Mouse (Mus musculus) urinary bladder, postnatal 36 days (tissue): ENCODE results near the gene 1700028P14Rik.
"Not testable (repeated sequence)": the region's sequence is repeated elsewhere in the genome, so short reads cannot be mapped to it uniquely, and the experiment has no call there.

Experiments
- DNase-seq, 2 experiments: peaks; one replicate each; pipeline ENCODE4 v3.0.0; 2022; ENCODE audit warnings: low spot score in 2 of 2, mixed read lengths in 1 of 2

1700028P14Rik gene

DNA sequence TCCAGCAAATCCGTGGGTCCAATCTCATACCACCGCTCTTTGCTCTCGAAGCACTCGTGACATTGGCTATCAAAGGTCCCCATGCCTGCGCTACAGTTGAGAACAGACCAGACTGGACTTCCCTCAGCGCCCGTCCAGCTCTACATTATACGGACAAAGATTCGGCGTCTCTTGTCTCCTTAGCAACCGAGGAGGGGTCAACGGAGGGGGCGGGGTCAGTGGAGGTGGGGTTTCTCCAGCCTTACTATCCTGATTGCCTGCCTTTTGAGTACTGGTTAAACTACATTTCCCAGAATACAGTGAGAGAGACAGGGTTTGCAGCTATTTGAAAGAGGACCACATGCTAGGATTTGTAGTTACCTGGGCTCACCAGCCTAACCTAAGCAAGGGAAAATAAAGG lies at the start of gene 1700028P14Rik:
Gene 1700028P14Rik (minus strand): TSS at position 169 of the 400 bp plus-strand sequence.
- peak; percentile 18 to 33 for DNase-seq

DNA sequence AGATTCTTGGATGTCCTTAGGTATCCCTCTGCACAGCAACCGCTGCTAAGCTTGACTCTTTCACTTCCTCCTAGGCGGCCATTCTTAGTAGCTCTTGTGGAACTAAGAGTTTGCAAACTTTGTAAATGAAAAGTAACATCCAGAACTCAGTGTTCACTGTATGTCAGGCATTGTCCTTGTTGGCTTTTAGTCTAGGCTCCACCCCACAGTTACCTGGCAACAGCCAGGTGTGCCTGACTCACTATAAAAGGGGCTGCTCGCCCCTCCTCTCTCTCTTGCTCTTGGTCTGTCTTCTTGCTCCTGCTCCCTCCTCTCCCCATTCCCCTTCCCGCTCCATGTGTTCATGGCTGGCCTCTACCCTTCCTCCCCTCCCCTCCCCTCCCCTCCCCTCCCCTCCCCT lies 46.5 kb upstream of the 1700028P14Rik start:
- DNase-seq, result no peak

DNA sequence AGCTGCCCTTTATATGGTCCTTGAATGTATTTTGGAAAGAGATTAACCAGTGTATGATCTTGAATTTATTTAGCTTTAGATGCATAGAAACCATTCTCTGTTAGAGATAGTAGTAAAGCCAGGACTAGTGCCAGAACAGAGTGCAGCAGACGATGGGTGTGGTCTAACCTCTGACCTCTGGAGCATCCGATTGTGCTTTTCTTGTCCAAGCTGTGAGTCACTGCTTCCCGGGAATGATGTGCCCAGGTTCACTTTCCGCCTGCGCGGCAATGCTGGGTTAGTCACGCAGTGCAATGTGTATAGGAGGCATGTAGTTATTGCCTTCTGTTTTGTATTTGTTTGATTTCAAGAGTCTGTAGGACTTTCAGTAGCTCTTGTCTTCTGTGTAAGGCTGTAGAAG lies 45.8 kb upstream of the 1700028P14Rik start:
- peak; percentile 8 to 19 for DNase-seq

DNA sequence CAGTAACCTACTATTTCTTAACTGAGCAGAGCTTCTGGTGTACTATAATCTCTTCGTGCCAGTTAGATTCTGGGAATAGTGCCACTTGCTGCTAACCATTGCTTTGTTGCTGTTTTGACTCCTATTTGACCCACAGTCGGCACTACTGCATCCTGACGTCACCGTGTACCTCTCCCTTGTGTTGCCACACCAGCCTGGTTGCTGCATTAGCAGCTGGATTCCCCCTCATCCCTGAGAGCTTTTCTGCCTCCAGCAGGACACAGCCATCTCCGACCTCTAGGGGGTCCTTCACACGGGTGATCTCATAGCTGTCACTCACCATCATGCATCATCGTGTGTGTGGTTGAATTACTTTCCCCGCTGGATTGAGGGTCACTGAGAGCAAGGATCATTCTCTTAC lies 45.2 kb upstream of the 1700028P14Rik start:
- DNase-seq, result peak in 1 of 2 experiments; percentile 29

DNA sequence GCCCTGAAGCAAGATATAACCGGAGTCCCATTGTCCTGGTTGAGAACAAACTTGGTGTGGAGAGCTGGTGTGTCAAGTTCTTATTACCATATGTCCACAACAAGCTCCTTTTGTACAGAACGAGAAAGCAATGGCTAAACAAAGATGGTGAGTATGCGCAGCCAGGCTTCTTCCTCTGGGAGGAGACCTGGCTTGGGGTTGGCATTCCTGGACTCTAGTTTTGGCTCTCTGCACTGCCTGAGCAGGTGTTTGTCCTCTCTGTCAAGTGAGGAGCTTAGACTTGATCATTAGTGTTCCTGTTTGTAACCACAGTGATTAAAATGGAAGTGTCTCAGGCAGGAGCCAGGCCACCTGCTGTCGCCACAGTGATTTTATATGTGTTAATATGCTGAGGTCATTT lies 41.7 kb upstream of the 1700028P14Rik start:
- DNase-seq, result peak; percentile 9 to 18

DNA sequence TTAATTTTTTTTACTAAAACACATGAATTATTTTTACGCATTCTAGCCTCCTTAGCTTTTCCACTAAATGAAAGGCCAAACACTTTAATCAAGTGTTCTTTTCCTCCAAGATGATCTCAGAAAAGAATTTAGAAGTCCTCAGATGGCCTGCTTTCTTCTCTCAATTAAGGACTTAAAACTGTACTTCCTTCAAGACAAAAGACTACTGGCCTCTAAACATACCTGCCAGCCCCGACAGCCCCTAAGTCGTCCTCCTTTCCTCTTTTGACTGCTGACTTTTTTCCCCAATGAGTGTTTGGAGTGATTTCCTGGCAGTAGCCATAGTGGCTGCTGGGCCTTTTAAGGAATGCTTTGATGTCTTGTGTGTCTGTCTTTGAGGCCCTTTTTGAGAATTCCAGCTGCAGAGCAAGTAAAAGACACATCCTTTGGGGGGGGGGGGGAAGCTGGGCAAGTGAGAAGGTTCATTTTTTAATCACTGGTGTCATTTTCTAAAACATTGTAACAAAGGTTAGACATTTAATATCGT lies 35.9 kb upstream of the 1700028P14Rik start:
- DNase-seq, result no peak

DNA sequence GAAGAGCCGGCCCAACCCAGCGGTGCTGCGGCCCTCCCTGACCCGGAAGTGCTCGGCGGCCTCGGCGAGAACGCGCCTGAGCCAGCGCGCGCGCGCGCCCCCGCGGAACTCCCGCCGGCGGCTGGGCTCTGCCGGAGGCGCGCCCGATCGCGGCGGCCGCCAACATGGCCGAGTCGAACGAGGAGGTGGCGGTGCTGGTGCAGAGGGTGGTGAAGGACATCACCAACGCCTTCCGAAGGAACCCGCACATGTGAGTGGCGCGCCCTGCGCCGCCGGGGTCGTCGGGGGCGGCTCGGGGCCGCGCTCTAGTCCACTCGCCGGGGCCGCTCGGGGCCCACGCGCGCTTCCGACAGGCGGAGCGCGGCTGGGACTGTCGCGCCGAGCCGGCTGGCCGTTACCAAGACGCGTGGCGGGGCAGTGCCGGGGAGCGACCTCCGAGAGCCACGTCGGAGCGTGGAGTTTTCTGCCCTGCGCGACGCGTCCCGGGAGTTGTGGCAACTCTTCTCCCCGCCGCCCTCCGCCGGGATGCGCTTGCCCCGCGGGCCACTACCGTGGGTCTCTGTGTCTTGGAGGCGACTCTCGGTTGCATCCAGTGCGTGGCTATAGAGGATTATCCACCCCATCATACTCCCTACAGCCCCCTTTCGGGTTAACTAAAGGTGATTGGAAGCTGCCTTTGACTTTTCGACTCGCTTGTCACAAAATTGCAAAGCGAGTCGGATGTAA lies 34.8 kb upstream of the 1700028P14Rik start, which contains the start of gene Ptar1:
Gene Ptar1 (plus strand): TSS at position 134 of the 726 bp plus-strand sequence.
- peak; percentile 88 to 89 for DNase-seq

DNA sequence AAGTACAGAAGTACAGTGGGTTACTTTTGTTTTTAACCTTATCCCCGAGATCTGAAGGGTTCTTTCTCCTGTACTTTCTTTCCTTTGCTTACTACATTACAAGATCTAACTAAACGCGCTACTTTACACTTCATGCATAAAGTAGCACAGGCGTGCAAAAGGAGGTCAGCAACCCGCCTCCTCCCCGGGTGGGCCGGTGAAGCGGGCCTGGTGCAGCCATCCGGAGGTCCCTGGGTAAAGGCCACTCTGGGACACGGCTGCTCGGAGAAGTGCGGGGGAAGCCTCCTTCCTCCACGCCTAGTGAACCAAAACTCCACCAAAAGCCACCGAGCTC lies 34.3 kb upstream of the 1700028P14Rik start:
- DNase-seq, result no peak

DNA sequence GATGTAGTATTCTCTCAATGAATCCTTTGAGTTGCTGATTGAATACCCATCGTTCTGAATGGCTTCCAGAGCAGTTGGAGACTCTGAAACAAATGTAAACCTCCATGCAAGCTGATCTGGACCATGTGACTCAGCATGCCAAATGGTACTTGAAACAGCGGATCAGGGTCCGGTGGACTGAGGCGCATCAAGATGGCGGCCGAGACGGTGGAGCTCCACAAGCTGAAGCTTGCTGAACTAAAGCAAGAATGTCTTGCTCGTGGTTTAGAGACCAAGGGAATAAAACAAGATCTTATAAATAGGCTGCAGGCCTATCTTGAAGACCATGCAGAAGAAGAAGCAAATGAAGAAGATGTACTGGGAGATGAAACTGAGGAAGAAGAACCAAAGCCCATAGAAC lies 23.0 kb upstream of the 1700028P14Rik start:
- DNase-seq, result not testable (repeated sequence)

DNA sequence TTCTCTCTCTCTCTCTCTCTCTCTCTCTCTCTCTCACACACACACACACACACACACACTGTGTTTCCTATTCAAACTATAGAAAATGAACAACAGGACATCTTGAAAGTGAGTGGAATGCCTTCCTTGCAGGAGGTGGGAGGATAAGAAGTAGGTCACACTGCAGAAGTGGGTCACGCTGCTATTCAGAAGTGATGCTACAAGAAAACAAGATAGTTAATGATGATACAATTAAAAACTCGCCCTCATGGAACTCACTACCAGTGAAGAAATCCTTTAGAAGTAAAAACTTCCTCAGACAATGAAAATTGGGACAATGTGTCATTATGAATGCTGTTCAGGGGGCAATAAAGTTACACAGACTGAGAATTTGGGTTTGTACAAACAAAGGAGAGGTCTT lies 20.4 kb upstream of the 1700028P14Rik start:
- DNase-seq, result no peak

DNA sequence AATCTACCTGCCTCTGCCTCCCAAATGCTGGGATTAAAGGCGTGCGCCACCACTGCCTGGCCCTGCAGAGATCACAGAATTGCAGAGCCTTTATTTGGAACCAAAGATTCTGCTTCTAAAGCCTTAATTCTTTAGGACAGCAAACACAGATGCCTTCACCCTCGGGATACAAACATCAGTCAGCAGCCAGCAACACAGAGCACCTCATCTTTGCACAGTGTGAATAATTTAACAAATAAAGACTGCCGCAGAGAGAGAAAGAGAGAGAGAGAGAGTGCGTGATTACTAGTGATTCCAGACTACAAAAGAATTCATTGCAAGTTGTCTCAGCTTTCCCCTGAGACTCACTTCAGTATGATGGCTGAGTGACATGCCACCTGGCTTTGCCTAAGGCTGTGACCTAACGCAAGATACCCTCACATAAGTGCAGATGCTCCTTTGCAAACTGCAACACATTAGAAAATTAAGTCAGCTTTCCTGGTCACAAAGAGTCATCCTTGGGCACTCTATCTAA lies 15.6 kb upstream of the 1700028P14Rik start:
- no peak for DNase-seq

DNA sequence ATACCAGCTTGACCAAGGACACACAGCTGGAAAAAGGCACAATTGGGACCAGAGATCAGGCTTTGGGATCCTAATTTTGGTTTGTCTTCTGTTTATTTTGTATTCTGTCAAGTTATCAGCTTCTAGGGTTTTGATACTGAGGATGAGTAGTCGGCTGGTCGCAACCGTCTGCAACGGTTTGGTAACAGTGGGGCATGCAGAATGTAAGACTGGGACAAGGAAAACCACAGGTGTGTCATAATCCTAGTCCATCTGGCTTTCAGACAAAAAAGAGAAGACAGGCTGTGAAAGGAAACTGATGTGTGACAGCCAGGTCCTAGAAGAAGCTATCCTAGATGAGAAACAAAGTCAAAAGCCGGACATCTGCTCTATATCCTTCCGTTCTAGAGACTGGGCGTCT lies 11.5 kb upstream of the 1700028P14Rik start:
- DNase-seq, result no peak

DNA sequence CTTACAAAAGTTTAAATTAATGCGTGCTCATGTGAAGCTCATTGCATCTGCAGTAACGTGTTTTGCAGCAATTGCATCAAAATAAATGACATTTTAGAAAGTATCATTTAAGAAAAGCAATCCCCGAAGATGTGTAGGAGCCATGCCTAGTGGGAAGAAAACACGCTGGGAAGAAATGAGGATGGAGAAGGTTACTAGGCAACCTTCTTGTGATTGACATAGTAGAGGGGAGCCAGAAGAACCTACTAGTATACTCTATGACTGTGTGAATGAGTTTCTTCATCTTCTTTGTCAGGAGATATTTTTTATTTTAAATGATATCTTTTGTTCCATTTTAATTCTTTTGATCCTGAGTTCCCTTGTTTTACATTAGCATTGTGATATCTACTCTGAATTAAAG lies 5.7 kb upstream of the 1700028P14Rik start:
- DNase-seq, result no peak

DNA sequence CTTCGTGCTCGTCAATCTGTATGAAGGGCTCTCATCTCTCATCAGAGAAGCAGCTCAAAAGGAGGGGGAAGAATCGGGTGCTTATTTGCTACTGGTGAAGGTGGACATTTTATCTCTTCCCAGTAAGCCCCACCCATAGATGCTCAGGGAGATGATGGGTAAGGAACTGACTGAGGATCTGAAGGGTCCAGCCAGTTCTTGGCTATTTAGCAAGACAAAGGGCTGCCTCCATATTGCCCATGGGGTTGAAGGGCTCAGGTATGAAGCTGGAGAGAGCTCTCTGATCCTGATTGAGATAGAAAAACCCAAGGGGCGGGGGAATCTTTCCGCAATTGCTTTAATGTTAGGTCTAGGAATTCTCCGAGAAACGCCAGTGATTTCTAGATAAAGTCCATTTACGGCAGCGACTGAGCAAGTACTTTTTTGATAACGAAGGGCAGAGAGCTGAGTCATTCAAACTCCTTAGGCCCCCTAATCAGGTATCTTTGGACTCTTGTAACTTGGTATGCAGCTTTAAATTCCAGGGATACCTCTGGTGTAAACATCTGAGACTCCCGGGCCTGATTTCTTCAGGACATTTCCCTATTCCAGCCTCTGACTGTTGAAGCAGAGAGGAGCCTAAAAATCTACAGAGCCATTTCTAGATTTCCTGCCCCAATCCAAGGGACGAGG lies 4.8 kb upstream of the 1700028P14Rik start:
- no peak for DNase-seq

DNA sequence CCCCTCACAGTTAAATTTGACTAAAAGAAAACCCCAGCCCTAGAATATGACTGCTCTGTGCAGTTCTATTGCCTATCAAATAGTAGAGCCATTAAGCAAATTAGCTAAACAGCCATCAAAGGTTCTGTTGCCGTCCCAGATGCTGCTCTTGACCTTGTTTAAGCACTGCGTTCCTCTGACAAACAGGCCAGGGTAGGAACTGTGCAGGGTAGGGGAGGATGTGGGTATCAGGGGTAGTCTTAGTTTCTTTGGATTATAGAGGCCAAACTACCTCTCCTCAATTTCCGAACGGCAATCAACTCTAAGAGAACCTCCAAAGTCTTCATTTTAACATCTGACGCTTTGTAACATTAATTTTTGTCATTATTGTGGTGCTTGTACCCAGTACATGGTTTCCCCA lies 542 bp upstream of the 1700028P14Rik start:
- DNase-seq, result no peak

DNA sequence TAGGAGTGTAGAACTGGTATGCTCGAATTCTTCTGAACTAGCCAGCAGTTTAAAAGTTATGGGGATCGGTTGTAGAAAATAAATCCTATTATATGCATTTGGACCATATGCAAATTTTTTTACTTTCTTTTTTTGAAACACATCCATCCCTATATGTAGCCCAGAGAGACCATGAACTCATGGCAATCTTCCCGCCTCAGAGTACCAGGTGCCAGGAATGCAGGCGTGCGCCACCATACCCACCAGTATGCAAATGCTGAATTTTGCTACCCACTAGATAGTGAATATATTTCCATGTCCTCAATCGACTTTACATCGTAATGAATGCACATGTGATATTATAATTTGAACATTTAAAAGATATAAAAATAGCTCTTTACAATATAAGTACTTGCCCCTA lies 5.3 kb downstream of the 1700028P14Rik start:
- DNase-seq, result no peak

DNA sequence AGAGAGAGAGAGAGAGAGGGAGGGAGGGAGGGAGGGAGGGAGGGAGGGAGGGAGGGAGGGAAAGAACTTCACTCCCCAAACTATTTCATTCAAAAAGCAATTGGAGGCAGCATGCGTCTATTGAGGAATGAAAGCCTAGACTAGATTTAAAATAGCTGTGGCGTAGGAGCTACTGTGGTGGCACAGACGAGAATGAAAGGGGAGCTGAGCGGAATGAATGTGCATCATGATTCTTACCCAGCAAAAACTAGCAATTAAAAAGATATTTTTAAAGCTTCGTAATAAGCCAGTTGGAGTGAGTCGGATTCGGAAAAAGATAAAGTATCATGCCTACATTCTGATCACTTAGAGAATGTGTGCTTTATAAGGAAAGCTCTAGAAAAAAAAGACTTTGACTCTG lies 7.3 kb downstream of the 1700028P14Rik start:
- DNase-seq, result no peak

DNA sequence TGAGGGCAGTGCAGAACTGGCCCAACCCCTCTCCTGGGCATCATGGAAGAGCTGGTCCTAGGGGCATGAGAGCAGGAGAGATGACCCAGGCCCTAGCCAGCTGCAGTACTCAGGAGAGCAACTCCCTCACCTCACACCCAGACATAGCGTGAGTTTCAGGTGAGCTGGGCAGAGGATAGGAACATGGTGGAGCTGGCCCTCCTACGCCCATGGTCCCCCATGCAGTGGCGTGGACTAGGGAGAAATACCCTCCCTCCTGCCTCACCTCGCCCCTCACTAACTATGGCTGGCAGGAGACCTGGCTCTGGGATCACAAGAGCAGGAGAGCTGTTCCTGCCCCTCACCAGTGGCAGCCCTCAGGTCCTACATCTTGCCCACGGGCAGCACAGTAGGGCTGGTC lies 8.8 kb downstream of the 1700028P14Rik start:
- no peak for DNase-seq

DNA sequence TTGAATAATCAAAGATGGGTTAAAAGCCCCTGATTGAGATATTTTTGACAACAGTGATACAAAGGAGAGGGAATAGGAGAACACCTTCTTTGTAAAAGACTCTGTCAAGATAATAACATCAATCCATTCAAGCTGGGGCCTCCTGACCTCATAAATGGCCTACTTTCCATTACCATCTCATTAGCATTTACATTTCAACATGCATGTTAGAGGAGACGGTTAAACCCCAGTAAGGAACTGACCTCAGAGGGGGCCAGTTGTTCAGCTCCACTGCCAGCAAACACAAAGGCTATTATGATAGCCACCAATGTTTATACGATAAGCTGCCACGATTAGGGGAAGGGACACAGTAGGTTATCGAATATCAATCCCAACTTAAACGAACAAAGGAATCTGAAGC lies 15.8 kb downstream of the 1700028P14Rik start:
- DNase-seq, result no peak

DNA sequence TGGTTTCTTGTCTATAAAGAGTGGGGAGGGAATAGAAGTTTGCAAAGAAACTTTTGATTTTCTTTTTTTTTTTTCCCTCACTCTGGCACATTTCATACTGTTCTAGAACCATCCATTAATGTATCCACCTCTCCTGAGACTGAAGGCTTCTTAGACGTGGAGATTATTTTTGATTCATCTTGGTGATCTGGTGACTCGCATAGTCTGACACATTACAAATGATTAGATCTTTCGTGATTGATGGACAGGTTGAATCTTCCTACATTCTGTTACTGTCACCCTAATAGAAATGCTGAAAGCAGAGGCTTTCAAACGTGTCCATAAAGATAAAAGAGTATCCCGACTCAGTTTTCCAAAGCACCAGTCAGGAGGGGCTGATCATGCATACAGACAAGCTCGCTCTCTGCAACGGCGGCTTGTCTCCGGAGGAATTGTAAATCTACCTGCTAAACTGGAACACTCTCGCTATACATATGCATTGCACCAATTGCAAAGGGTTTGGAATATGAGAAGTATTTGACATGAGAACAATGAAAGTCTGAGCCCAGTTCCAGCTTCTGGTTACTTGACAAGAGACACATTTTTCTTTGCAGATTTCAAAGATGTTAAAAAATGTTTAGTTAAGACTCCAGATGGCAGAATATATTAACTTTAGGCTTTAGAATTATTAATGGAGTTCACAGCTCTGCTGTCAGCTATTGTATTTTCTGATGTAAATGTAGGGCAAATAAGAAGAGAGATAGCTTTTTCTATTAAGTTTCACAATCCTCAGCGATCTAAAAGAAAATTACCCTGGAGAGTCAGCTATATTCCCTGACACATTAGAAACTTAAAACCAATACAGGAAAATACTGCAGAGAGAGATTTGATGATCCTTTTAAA lies 20.8 kb downstream of the 1700028P14Rik start:
- DNase-seq, result no peak

DNA sequence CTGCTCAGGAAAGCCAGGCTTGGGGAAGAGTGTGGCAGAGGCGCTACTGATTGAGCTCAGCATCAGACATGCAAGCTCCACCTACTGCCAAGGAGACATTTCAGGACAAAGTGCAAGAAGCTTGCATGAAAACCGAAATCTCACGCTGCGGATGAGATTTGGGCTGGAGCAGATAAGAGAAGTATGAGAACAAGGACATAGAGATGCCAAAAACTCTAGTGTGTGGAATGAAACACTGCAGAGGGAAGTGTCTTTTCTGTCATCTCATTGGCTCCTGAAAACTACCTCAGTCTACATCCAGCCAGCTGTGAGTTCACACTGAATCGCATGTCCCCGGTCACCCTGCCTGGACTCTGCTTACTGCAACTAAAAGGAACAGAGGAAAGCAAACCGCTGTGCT lies 38.3 kb downstream of the 1700028P14Rik start:
- peak in 1 of 2 experiments; percentile 1 for DNase-seq

DNA sequence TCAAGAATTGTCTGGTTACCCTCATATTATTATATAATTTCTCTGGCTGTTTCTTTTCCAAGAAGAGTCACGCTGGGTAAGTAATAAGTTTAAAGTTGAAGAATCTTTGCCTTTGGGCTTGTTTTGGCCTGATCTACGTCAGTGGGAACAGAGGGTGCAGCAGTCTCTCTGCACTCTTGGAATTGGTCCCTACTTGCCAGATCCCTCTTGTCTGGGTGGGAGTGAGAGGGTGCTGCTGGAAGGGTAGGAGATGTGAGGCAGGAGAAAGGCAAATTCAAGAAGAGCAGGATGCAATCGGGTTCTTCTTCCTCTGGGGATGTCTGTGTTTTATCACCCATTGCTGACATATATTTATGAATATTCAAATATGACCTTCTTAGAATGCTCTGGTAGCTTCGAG lies 42.9 kb downstream of the 1700028P14Rik start:
- no peak for DNase-seq
